Comparison of ENCODE assay signal across 9 mouse cellular contexts in genomic region chr9:29750371-29751014, GRCm38 (mm10).
DNase-seq lines count a peak whose midpoint lies in the region; ATAC-seq and TF ChIP-seq lines count a peak whose summit lies in the region.
"Had no signal": no experiment of that assay in that cellular context is flagged by ENCODE, and none has a peak within 500 bp of the region (broad histone marks: within the 10 kb centered on the region; RNA-seq: fewer than 3 reads in every experiment).

No protein-coding gene starts in this region.

- ATAC-seq in kidney, postnatal 0 days (replicated peaks; ENCODE audit: low FRiP score, low read depth) = no peak
- ATAC-seq in limb, embryonic 15.5 days (ENCODE audit: insufficient number of reproducible peaks, low FRiP score, low TSS enrichment, low read depth) = no peak
- ATAC-seq in neural tube, embryonic 12.5 days (ENCODE audit: low FRiP score, low read depth) = peak; percentile 73

- intact Hi-C loops in heart, adult 2 months (cut with DNase I) = loop anchor here (10.0 kb wide), 1 partner anchor 514 kb away; no protein-coding TSS in a partner anchor

- TF ChIP-seq POLR2A in heart, adult 2 months (IDR thresholded peaks at IDR 0.05; ENCODE audit: insufficient read depth, low read depth, low read length) = no peak

- H3K79me2 ChIP-seq in heart, adult 2 months (replicated peaks; ENCODE audit: control insufficient read depth, insufficient read depth, low read length) = no peaks in the 10 kb centered on the region

- no peak overlapping the region for H3K9ac ChIP-seq in heart, adult 2 months (ENCODE audit: low read depth, low read length)
- 0 out of 2 replicates have a peak overlapping the region, but pooled peaks have one; percentile 2 for H3K9ac ChIP-seq in kidney, postnatal 0 days (ENCODE audit: low read depth, low read length)
- no peak overlapping the region for H3K9ac ChIP-seq in limb, embryonic 15.5 days
- H3K9ac ChIP-seq in neural tube, embryonic 12.5 days = no peak overlapping the region; the same call in 1 of the 2 replicates

- H3K36me3 ChIP-seq in heart, adult 2 months (ENCODE audit: control insufficient read depth, insufficient read depth, low read length) = no peaks in the 10 kb centered on the region
- no peaks in the 10 kb centered on the region for H3K36me3 ChIP-seq in kidney, postnatal 0 days (ENCODE audit: insufficient read depth, low read length)
- H3K36me3 ChIP-seq in limb, embryonic 15.5 days = no peaks in the 10 kb centered on the region
- H3K36me3 ChIP-seq in neural tube, embryonic 12.5 days = no peaks in the 10 kb centered on the region

- H3K27ac ChIP-seq in heart, adult 2 months = no peak overlapping the region
- H3K27ac ChIP-seq in kidney, postnatal 0 days = no peak overlapping the region
- no peak overlapping the region for H3K27ac ChIP-seq in limb, embryonic 15.5 days
- no peak overlapping the region for H3K27ac ChIP-seq in neural tube, embryonic 12.5 days

- no peaks in the 10 kb centered on the region for H3K4me1 ChIP-seq in heart, adult 2 months (ENCODE audit: control insufficient read depth, insufficient read depth, low read length)
- no peaks in the 10 kb centered on the region for H3K4me1 ChIP-seq in kidney, postnatal 0 days (replicated peaks; ENCODE audit: insufficient read depth, low read length)
- peaks cover 11% of the 10 kb centered on the region for H3K4me1 ChIP-seq in limb, embryonic 15.5 days
- peaks cover 14% of the 10 kb centered on the region for H3K4me1 ChIP-seq in neural tube, embryonic 12.5 days

- peak overlapping the region; percentile 14; the same call in 1 of the 2 replicates for H3K4me3 ChIP-seq in heart, adult 2 months
- H3K4me3 ChIP-seq in kidney, postnatal 0 days (replicated peaks; ENCODE audit: low read depth, low read length) = peak overlapping the region; percentile 22; the same call in 1 of the 2 replicates
- peak overlapping the region; percentile 19 for H3K4me3 ChIP-seq in limb, embryonic 15.5 days
- H3K4me3 ChIP-seq in neural tube, embryonic 12.5 days = no peak overlapping the region
- H3K4me3 ChIP-seq: myocyte had no signal

- DNase-seq in adrenal gland, postnatal 10 days = peak; percentile 30
- DNase-seq in adrenal gland, postnatal 4 days (ENCODE audit: low spot score in 2 of 2) = no peak
- DNase-seq in cerebellum, adult 9-11 months = peak; percentile 52
- DNase-seq in heart, adult 2 months = peak; percentile 25 to 37
- peak; percentile 56 for DNase-seq in kidney, postnatal 0 days (ENCODE audit: low spot score)
- DNase-seq in c-Kit-positive CD71-positive TER-119-positive erythroid progenitor cells, embryonic 14.5 days (ENCODE audit: low spot score) = no peak

- H3K27me3 ChIP-seq in heart, adult 2 months (ENCODE audit: control insufficient read depth, insufficient read depth, low read length) = no peaks in the 10 kb centered on the region
- no peaks in the 10 kb centered on the region for H3K27me3 ChIP-seq in kidney, postnatal 0 days (ENCODE audit: insufficient read depth, low read length)
- no peaks in the 10 kb centered on the region for H3K27me3 ChIP-seq in limb, embryonic 15.5 days
- no peaks in the 10 kb centered on the region for H3K27me3 ChIP-seq in neural tube, embryonic 12.5 days (replicated peaks)

- no peak for TF ChIP-seq EP300 in heart, adult 2 months (IDR thresholded peaks at IDR 0.05; ENCODE audit: insufficient read depth, low read depth, low read length)

- peak overlapping the region; percentile 57 for H3K4me2 ChIP-seq in kidney, postnatal 0 days (ENCODE audit: low read length)
- H3K4me2 ChIP-seq in limb, embryonic 15.5 days = peak overlapping the region; percentile 45
- peak overlapping the region; percentile 52 for H3K4me2 ChIP-seq in neural tube, embryonic 12.5 days (replicated peaks)

- H3K9me3 ChIP-seq in kidney, postnatal 0 days (replicated peaks; ENCODE audit: low read length) = no peaks in the 10 kb centered on the region
- H3K9me3 ChIP-seq in limb, embryonic 15.5 days = no peaks in the 10 kb centered on the region
- 0 out of 2 replicates have a peak, but pooled peaks cover 4% of the 10 kb centered on the region for H3K9me3 ChIP-seq in neural tube, embryonic 12.5 days

- 6% methylated on average over 15 of the region's 15 CpGs for WGBS in heart, adult 2 months
- 6% methylated on average over 15 of the region's 15 CpGs for WGBS in kidney, postnatal 0 days
- WGBS in limb, embryonic 15.5 days = 17% methylated on average over 15 of the region's 15 CpGs
- 16% methylated on average over 15 of the region's 15 CpGs for WGBS in neural tube, embryonic 12.5 days

- TF ChIP-seq CTCF in heart, adult 2 months (IDR thresholded peaks at IDR 0.05) = no peak
- no peak for TF ChIP-seq CTCF in kidney, postnatal 0 days (IDR thresholded peaks at IDR 0.05; ENCODE audit: low read depth)

Comparison
In these comparisons a context has a peak if more than half of its experiments do, and no peak if none do; other contexts are left out.
1. DNase-seq: peak in adrenal gland, postnatal 10 days (single experiment), cerebellum, adult 9-11 months (single experiment), heart, adult 2 months (2 of 2) and kidney, postnatal 0 days (single experiment); none in adrenal gland, postnatal 4 days (0 of 2) and c-Kit-positive CD71-positive TER-119-positive erythroid progenitor cells, embryonic 14.5 days (single experiment).
2. Peak in every context shown above with its lines, with median percentiles within 50 percentile points of each other: H3K4me2 ChIP-seq.